Mouse (Mus musculus) midbrain, embryonic 15.5 days (tissue): ENCODE measurements at regions not wholly inside any gene's neighbourhood (a gene's known extent, or its start where the extent isn't known, plus 50 kb on each side); places are given as distances from the start of the nearest gene placed in this dataset.

Source experiments
- ATAC-seq: fragments of 200-750 bp; cut with Nextera tagmentation; replicated peaks from 2 replicates; pipeline ENCODE4 v1.8.0; 2017; ENCODE audit warnings: moderate TSS enrichment
- H3K27ac ChIP-seq: fragments of 300-500 bp; sonication (generic); 2 replicates; pipeline ENCODE4 v1.5.1; 2015; ENCODE audit warnings: mild to moderate bottlenecking, inconsistent platforms
- H3K27me3 ChIP-seq: fragments of 300-500 bp; sonication (generic); replicated peaks from 2 replicates; pipeline ENCODE4 v1.6.1; 2015; ENCODE audit warnings: inconsistent platforms
- H3K36me3 ChIP-seq: fragments of 300-500 bp; sonication (generic); replicated peaks from 2 replicates; pipeline ENCODE4 v1.6.1; 2015; ENCODE audit warnings: inconsistent platforms
- H3K4me1 ChIP-seq: fragments of 300-500 bp; sonication (generic); 2 replicates; pipeline ENCODE4 v1.6.1; 2015; ENCODE audit warnings: inconsistent platforms
- H3K4me2 ChIP-seq: fragments of 300-500 bp; sonication (generic); 2 replicates; pipeline ENCODE4 v1.6.1; 2015; ENCODE audit warnings: inconsistent platforms, mild to moderate bottlenecking, moderate library complexity
- H3K4me3 ChIP-seq: fragments of 300-500 bp; sonication (generic); 2 replicates; pipeline ENCODE4 v1.5.1; 2015; ENCODE audit warnings: mild to moderate bottlenecking, inconsistent platforms
- H3K9ac ChIP-seq: fragments of 300-500 bp; sonication (generic); 2 replicates; pipeline ENCODE4 v1.6.1; 2015; ENCODE audit warnings: mild to moderate bottlenecking, inconsistent platforms
- H3K9me3 ChIP-seq: fragments of 300-500 bp; sonication (generic); 2 replicates; pipeline ENCODE4 v1.6.1; 2016; ENCODE audit warnings: inconsistent platforms
- WGBS: fragments of 180-500 bp; shearing (Covaris S2); methylation state at CpG from one replicate; pipeline ENCODE4 v1.1.7; 2015; ENCODE audit warnings: mixed read lengths; 5-methylcytosine and 5-hydroxymethylcytosine counted together

- H3K9ac ChIP-seq, result 0 out of 2 replicates have a peak overlapping the region, but pooled peaks have one; percentile 29
- WGBS, result 28% methylated on average over 6 of the region's 6 CpGs
Measured at GRCm38 (mm10) chr3:17799120-17799519, 149.1 kb upstream of the Cypt12 start.

GRCm38 (mm10) chr3:17800810-17801209, 147.4 kb upstream of the Cypt12 start:
- H3K9ac ChIP-seq, result peak overlapping the region; percentile 31; the same call in 1 of the 2 replicates
- ATAC-seq, result 0 out of 2 replicates have a peak, but pooled peaks have one; percentile 19
- H3K4me1 ChIP-seq, result peaks cover 16% of the 10 kb centered on the region
- no peaks in the 10 kb centered on the region for H3K9me3 ChIP-seq
- no peak overlapping the region for H3K4me3 ChIP-seq
- H3K27ac ChIP-seq, result peak overlapping the region; percentile 80
- 52% methylated on average over 2 of the region's 2 CpGs for WGBS
- no peaks in the 10 kb centered on the region for H3K27me3 ChIP-seq
- H3K36me3 ChIP-seq, result no peaks in the 10 kb centered on the region
- peak overlapping the region; percentile 41 for H3K4me2 ChIP-seq

More at GRCm38 (mm10) chr3:17799120-17799519, 149.1 kb upstream of the Cypt12 start:
- H3K4me3 ChIP-seq, result peak overlapping the region; percentile 19; the same call in 1 of the 2 replicates
- no peaks in the 10 kb centered on the region for H3K36me3 ChIP-seq
- no peaks in the 10 kb centered on the region for H3K27me3 ChIP-seq
- no peak for ATAC-seq
- peak overlapping the region; percentile 69 for H3K27ac ChIP-seq
- H3K9me3 ChIP-seq, result no peaks in the 10 kb centered on the region
- peaks cover 9% of the 10 kb centered on the region for H3K4me1 ChIP-seq
- peak overlapping the region; percentile 92 for H3K4me2 ChIP-seq

- no peaks in the 10 kb centered on the region for H3K27me3 ChIP-seq
- H3K9me3 ChIP-seq, result no peaks in the 10 kb centered on the region
- no peaks in the 10 kb centered on the region for H3K36me3 ChIP-seq
- H3K9ac ChIP-seq, result peak overlapping the region; percentile 43
- ATAC-seq, result peak; percentile 7; the same call in 1 of the 2 replicates
- H3K27ac ChIP-seq, result peak overlapping the region; percentile 84
- peak overlapping the region; percentile 39 for H3K4me2 ChIP-seq
- 0 out of 2 replicates have a peak overlapping the region, but pooled peaks have one; percentile 9 for H3K4me3 ChIP-seq
- H3K4me1 ChIP-seq, result peaks cover 22% of the 10 kb centered on the region
- 48% methylated on average over 5 of the region's 5 CpGs for WGBS
Measured at GRCm38 (mm10) chr3:17801479-17801878, 146.7 kb upstream of the Cypt12 start.

GRCm38 (mm10) chr3:17805185-17805584, 143.0 kb upstream of the Cypt12 start:
- Histone ChIP-seq H3K36me3 (no peaks in the 10 kb centered on the region), H3K27me3 (no peaks in the 10 kb centered on the region), H3K4me3 (no peak overlapping the region), H3K9me3 (no peaks in the 10 kb centered on the region), H3K4me2 (no peak overlapping the region), H3K4me1 (peaks cover 21% of the 10 kb centered on the region), H3K27ac (peak overlapping the region; percentile 69), H3K9ac (no peak overlapping the region)
- no peak for ATAC-seq
- WGBS, result 41% methylated on average over 1 of the region's 1 CpGs

- Histone ChIP-seq H3K4me1 (peaks cover 11% of the 10 kb centered on the region; the same call in 1 of the 2 replicates), H3K4me3 (no peak overlapping the region), H3K36me3 (no peaks in the 10 kb centered on the region), H3K4me2 (no peak overlapping the region), H3K9ac (no peak overlapping the region), H3K9me3 (no peaks in the 10 kb centered on the region), H3K27me3 (no peaks in the 10 kb centered on the region), H3K27ac (peak overlapping the region; percentile 26)
- 24% methylated on average over 6 of the region's 6 CpGs for WGBS
- ATAC-seq, result peak; percentile 53; the same call in 1 of the 2 replicates
Measured at GRCm38 (mm10) chr3:17811290-17811689, 136.9 kb upstream of the Cypt12 start.

- ATAC-seq, result peak; percentile 53
- Histone ChIP-seq H3K36me3 (no peaks in the 10 kb centered on the region), H3K9me3 (no peaks in the 10 kb centered on the region), H3K27me3 (no peaks in the 10 kb centered on the region), H3K4me2 (no peak overlapping the region), H3K4me3 (no peak overlapping the region), H3K4me1 (0 out of 2 replicates have a peak, but pooled peaks cover 4% of the 10 kb centered on the region), H3K9ac (no peak overlapping the region), H3K27ac (peak overlapping the region; percentile 48; the same call in 1 of the 2 replicates)
- 59% methylated on average over 3 of the region's 3 CpGs for WGBS
Measured at GRCm38 (mm10) chr3:17824201-17824600, 124.0 kb upstream of the Cypt12 start.

GRCm38 (mm10) chr3:17824662-17825061, 123.5 kb upstream of the Cypt12 start:
- 42% methylated on average over 4 of the region's 4 CpGs for WGBS
- H3K4me3 ChIP-seq, result no peak overlapping the region
- H3K9me3 ChIP-seq, result no peaks in the 10 kb centered on the region
- H3K36me3 ChIP-seq, result no peaks in the 10 kb centered on the region
- 0 out of 2 replicates have a peak, but pooled peaks cover 4% of the 10 kb centered on the region for H3K4me1 ChIP-seq
- peak; percentile 53 for ATAC-seq
- H3K27me3 ChIP-seq, result no peaks in the 10 kb centered on the region
- no peak overlapping the region for H3K9ac ChIP-seq
- H3K27ac ChIP-seq, result no peak overlapping the region
- no peak overlapping the region for H3K4me2 ChIP-seq

- no peak overlapping the region for H3K27ac ChIP-seq
- H3K9me3 ChIP-seq, result no peaks in the 10 kb centered on the region
- 67% methylated on average over 3 of the region's 3 CpGs for WGBS
- peak; percentile 55; the same call in 1 of the 2 replicates for ATAC-seq
- no peak overlapping the region for H3K9ac ChIP-seq
- H3K36me3 ChIP-seq, result no peaks in the 10 kb centered on the region
- H3K4me1 ChIP-seq, result 0 out of 2 replicates have a peak, but pooled peaks cover 4% of the 10 kb centered on the region
- H3K27me3 ChIP-seq, result no peaks in the 10 kb centered on the region
- no peak overlapping the region for H3K4me2 ChIP-seq
- no peak overlapping the region for H3K4me3 ChIP-seq
Measured at GRCm38 (mm10) chr3:17825254-17825890, 122.8 kb upstream of the Cypt12 start.

GRCm38 (mm10) chr3:17834706-17835105, 113.5 kb upstream of the Cypt12 start:
- 51% methylated on average over 1 of the region's 1 CpGs for WGBS
- ATAC-seq, result no peak
- no peak overlapping the region for H3K9ac ChIP-seq

GRCm38 (mm10) chr3:17847609-17848008, 100.6 kb upstream of the Cypt12 start:
- Histone ChIP-seq H3K4me3 (no peak overlapping the region), H3K36me3 (no peaks in the 10 kb centered on the region), H3K27ac (no peak overlapping the region), H3K4me2 (no peak overlapping the region), H3K9me3 (no peaks in the 10 kb centered on the region), H3K27me3 (no peaks in the 10 kb centered on the region), H3K4me1 (no peaks in the 10 kb centered on the region), H3K9ac (no peak overlapping the region)
- 81% methylated on average over 7 of the region's 7 CpGs for WGBS
- no peak for ATAC-seq

More at GRCm38 (mm10) chr3:17834706-17835105, 113.5 kb upstream of the Cypt12 start:
- no peaks in the 10 kb centered on the region for H3K27me3 ChIP-seq
- no peak overlapping the region for H3K4me2 ChIP-seq
- no peaks in the 10 kb centered on the region for H3K9me3 ChIP-seq
- H3K27ac ChIP-seq, result no peak overlapping the region
- no peaks in the 10 kb centered on the region for H3K4me1 ChIP-seq
- H3K36me3 ChIP-seq, result no peaks in the 10 kb centered on the region
- no peak overlapping the region for H3K4me3 ChIP-seq

GRCm38 (mm10) chr3:17848181-17848580, 100.0 kb upstream of the Cypt12 start:
- Histone ChIP-seq H3K27me3 (no peaks in the 10 kb centered on the region), H3K9ac (no peak overlapping the region), H3K4me2 (no peak overlapping the region), H3K9me3 (no peaks in the 10 kb centered on the region), H3K4me3 (no peak overlapping the region), H3K4me1 (no peaks in the 10 kb centered on the region), H3K27ac (no peak overlapping the region), H3K36me3 (no peaks in the 10 kb centered on the region)
- ATAC-seq, result no peak

- Histone ChIP-seq H3K4me2 (no peak overlapping the region), H3K36me3 (no peaks in the 10 kb centered on the region), H3K4me1 (no peaks in the 10 kb centered on the region), H3K27me3 (no peaks in the 10 kb centered on the region), H3K4me3 (no peak overlapping the region), H3K9ac (no peak overlapping the region), H3K27ac (no peak overlapping the region), H3K9me3 (no peaks in the 10 kb centered on the region)
- no peak for ATAC-seq
- WGBS, result 88% methylated on average over 3 of the region's 3 CpGs
Measured at GRCm38 (mm10) chr3:17862367-17862766, 85.8 kb upstream of the Cypt12 start.

- Histone ChIP-seq H3K36me3 (no peaks in the 10 kb centered on the region), H3K9ac (no peak overlapping the region), H3K9me3 (no peaks in the 10 kb centered on the region), H3K4me1 (no peaks in the 10 kb centered on the region), H3K27me3 (no peaks in the 10 kb centered on the region), H3K4me2 (no peak overlapping the region), H3K27ac (no peak overlapping the region), H3K4me3 (no peak overlapping the region)
- ATAC-seq, result no peak
- 74% methylated on average over 4 of the region's 4 CpGs for WGBS
Measured at GRCm38 (mm10) chr3:17865112-17865511, 83.1 kb upstream of the Cypt12 start.
